Mouse (Mus musculus): Measurements from ENCODE around the gene Alb. TPM values are rescaled to one million over a fixed set of nuclear protein-coding genes. Genes with fewer than 3 reads are reported as not detected.

Gene Alb
- total RNA-seq (2023): not detected

GRCm38 (mm10) chr5:90460619-90461018, at the start of gene Alb:
Alb (plus strand) TSS chr5:90460897.

DNA sequence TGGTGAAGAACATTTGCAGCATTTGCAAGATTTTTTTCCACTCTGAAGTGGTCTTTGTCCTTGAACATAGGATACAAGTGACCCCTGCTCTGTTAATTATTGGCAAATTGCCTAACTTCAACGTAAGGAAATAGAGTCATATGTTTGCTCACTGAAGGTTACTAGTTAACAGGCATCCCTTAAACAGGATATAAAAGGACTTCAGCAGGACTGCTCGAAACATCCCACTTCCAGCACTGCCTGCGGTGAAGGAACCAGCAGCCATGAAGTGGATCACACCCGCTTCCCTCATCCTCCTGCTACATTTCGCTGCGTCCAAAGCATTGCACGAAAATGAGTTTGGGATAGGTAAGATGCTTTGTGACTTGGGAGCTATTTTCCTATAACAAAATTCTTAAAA, 29.8 kb downstream of the Alb start, which contains the start of gene Afp:
Gene Afp (plus strand): TSS at position 220 of the 400 bp plus-strand sequence.

GRCm38 (mm10) chr5:90518356-90519100, 57.8 kb downstream of the Alb start, which contains the start of gene Afm:
Afm (plus strand) TSS chr5:90518932.

Other genes starting within 250 kb of the Alb start
- gene Cox18, start 236.9 kb upstream of the Alb start, total RNA-seq (2023): 22.6 TPM
- 136 TPM for gene Ankrd17, start 94.3 kb upstream of the Alb start, total RNA-seq (2023)
- gene Gm9958, start 93.7 kb upstream of the Alb start, total RNA-seq (2023): 3.2 TPM
- 9.4 TPM for gene Afp, start 29.8 kb downstream of the Alb start, total RNA-seq (2023)
- not detected for gene Afm, start 58.0 kb downstream of the Alb start, total RNA-seq (2023)
- gene 5830473C10Rik, start 100.2 kb downstream of the Alb start, total RNA-seq (2023): not detected
- 0.34 TPM for gene Rassf6, start 179.8 kb downstream of the Alb start, total RNA-seq (2023)